Mouse (Mus musculus) liver, embryonic 15.5 days (tissue): Measurements from ENCODE around the gene Slc25a5. TPM values are rescaled to one million over a fixed set of nuclear protein-coding genes. Genes with fewer than 3 reads are reported as not detected.

ENCODE experiments used
- ATAC-seq: fragments of 200-750 bp; cut with Nextera tagmentation; 2 replicates; pipeline ENCODE4 v1.8.0; 2017; ENCODE audit warnings: moderate number of reproducible peaks, mild to moderate bottlenecking, moderate library complexity; ENCODE audit not compliant: insufficient read depth
- H3K27ac ChIP-seq: fragments of 300-500 bp; sonication (generic); replicated peaks from 2 replicates; pipeline ENCODE4 v1.5.1; 2015; ENCODE audit warnings: mild to moderate bottlenecking, inconsistent platforms
- H3K27me3 ChIP-seq: fragments of 300-500 bp; sonication (generic); 2 replicates; pipeline ENCODE4 v1.6.1; 2015; ENCODE audit warnings: mild to moderate bottlenecking, inconsistent platforms
- H3K36me3 ChIP-seq: fragments of 300-500 bp; sonication (generic); replicated peaks from 2 replicates; pipeline ENCODE4 v1.6.1; 2015; ENCODE audit warnings: moderate library complexity, mild to moderate bottlenecking, inconsistent platforms
- H3K4me1 ChIP-seq: fragments of 300-500 bp; sonication (generic); replicated peaks from 2 replicates; pipeline ENCODE4 v1.6.1; 2015; ENCODE audit warnings: inconsistent platforms
- H3K4me2 ChIP-seq: fragments of 300-500 bp; sonication (generic); 2 replicates; pipeline ENCODE4 v1.6.1; 2015; ENCODE audit warnings: moderate library complexity, mild to moderate bottlenecking, inconsistent platforms
- H3K4me3 ChIP-seq: fragments of 300-500 bp; sonication (generic); replicated peaks from 2 replicates; pipeline ENCODE4 v1.5.1; 2015; ENCODE audit warnings: mild to moderate bottlenecking, inconsistent platforms
- H3K9ac ChIP-seq: fragments of 300-500 bp; sonication (generic); 2 replicates; pipeline ENCODE4 v1.6.1; 2015; ENCODE audit warnings: moderate library complexity, mild to moderate bottlenecking, inconsistent platforms
- H3K9me3 ChIP-seq: fragments of 300-500 bp; sonication (generic); replicated peaks from 2 replicates; pipeline ENCODE4 v1.6.1; 2016; ENCODE audit warnings: inconsistent platforms
- WGBS: fragments of 180-500 bp; shearing (Covaris S2); methylation state at CpG from one replicate; pipeline ENCODE4 v1.1.7; 2015; ENCODE audit warnings: mixed read lengths; ENCODE audit not compliant: insufficient replicate concordance; 5-methylcytosine and 5-hydroxymethylcytosine counted together
- polyA plus RNA-seq: library from polyadenylated mRNA; unstranded; fragments of >200 nt; fragmentation: Nextera tagmentation; extraction: Ambion mirVana; gene quantifications from 2 replicates; pipeline ENCODE4 v1.2.1, GENCODE M21; 2015

The Slc25a5 gene
- polyA plus RNA-seq, 1 experiment from 2014 or later: 433 TPM

GRCm38 (mm10) chrX:36803189-36803588 lies 7.7 kb downstream of the Slc25a5 start:
- no peak for ATAC-seq
- 29% methylated on average over 5 of the region's 5 CpGs for WGBS
- H3K36me3 ChIP-seq: peaks cover 2% of the 10 kb centered on the region
- H3K4me1 ChIP-seq: peaks cover 12% of the 10 kb centered on the region
- H3K27ac ChIP-seq: no peak overlapping the region
- H3K9ac ChIP-seq: no peak overlapping the region
- no peaks in the 10 kb centered on the region for H3K27me3 ChIP-seq
- no peak overlapping the region for H3K4me2 ChIP-seq
- no peak overlapping the region for H3K4me3 ChIP-seq
- H3K9me3 ChIP-seq: no peaks in the 10 kb centered on the region

- Histone ChIP-seq H3K9me3 (no peaks in the 10 kb centered on the region), H3K4me1 (peaks cover 17% of the 10 kb centered on the region), H3K4me3 (no peak overlapping the region), H3K9ac (no peak overlapping the region), H3K27me3 (no peaks in the 10 kb centered on the region), H3K27ac (no peak overlapping the region), H3K4me2 (no peak overlapping the region), H3K36me3 (no peaks in the 10 kb centered on the region)
- ATAC-seq: no peak
- WGBS: 57% methylated on average over 5 of the region's 5 CpGs
These were observed 8.7 kb downstream of the Slc25a5 start for GRCm38 (mm10) chrX:36804196-36804595.

- H3K4me1 ChIP-seq: peaks cover 17% of the 10 kb centered on the region
- WGBS: 64% methylated on average over 5 of the region's 5 CpGs
- H3K4me3 ChIP-seq: no peak overlapping the region
- no peak overlapping the region for H3K9ac ChIP-seq
- no peak overlapping the region for H3K27ac ChIP-seq
- H3K4me2 ChIP-seq: no peak overlapping the region
- no peaks in the 10 kb centered on the region for H3K9me3 ChIP-seq
- H3K27me3 ChIP-seq: no peaks in the 10 kb centered on the region
- ATAC-seq: no peak
- no peaks in the 10 kb centered on the region for H3K36me3 ChIP-seq
These were observed 10.2 kb downstream of the Slc25a5 start for GRCm38 (mm10) chrX:36805466-36806235.

- H3K4me3 ChIP-seq: peak overlapping the region; percentile 65
- H3K4me1 ChIP-seq: peaks cover 17% of the 10 kb centered on the region
- H3K9ac ChIP-seq: peak overlapping the region; percentile 52
- WGBS: 18% methylated on average over 45 of the region's 45 CpGs
- H3K36me3 ChIP-seq: no peaks in the 10 kb centered on the region
- peak; percentile 93 for ATAC-seq
- H3K4me2 ChIP-seq: peak overlapping the region; percentile 68
- no peaks in the 10 kb centered on the region for H3K9me3 ChIP-seq
- no peaks in the 10 kb centered on the region for H3K27me3 ChIP-seq
- H3K27ac ChIP-seq: peak overlapping the region; percentile 89
These were observed 12.2 kb downstream of the Slc25a5 start for GRCm38 (mm10) chrX:36807360-36808317.

- Histone ChIP-seq H3K36me3 (no peaks in the 10 kb centered on the region), H3K27me3 (no peaks in the 10 kb centered on the region), H3K4me3 (peak overlapping the region; percentile 65), H3K27ac (peak overlapping the region; percentile 89), H3K9me3 (no peaks in the 10 kb centered on the region), H3K9ac (no peak overlapping the region), H3K4me2 (peak overlapping the region; percentile 68), H3K4me1 (peaks cover 17% of the 10 kb centered on the region)
- WGBS: 39% methylated on average over 6 of the region's 6 CpGs
- no peak for ATAC-seq
These were observed 12.8 kb downstream of the Slc25a5 start for GRCm38 (mm10) chrX:36808318-36808683.

- no peak overlapping the region for H3K9ac ChIP-seq
- no peaks in the 10 kb centered on the region for H3K36me3 ChIP-seq
- ATAC-seq: no peak
These were observed 15.9 kb downstream of the Slc25a5 start for GRCm38 (mm10) chrX:36811377-36811776.

GRCm38 (mm10) chrX:36814161-36814836 lies 18.8 kb downstream of the Slc25a5 start:
- Histone ChIP-seq H3K27me3 (no peaks in the 10 kb centered on the region), H3K36me3 (no peaks in the 10 kb centered on the region), H3K4me2 (no peak overlapping the region), H3K4me1 (peaks cover 11% of the 10 kb centered on the region), H3K27ac (no peak overlapping the region), H3K9ac (no peak overlapping the region), H3K4me3 (no peak overlapping the region), H3K9me3 (no peaks in the 10 kb centered on the region)
- peak; percentile 63 for ATAC-seq
- 62% methylated on average over 8 of the region's 8 CpGs for WGBS

More at GRCm38 (mm10) chrX:36811377-36811776, 15.9 kb downstream of the Slc25a5 start:
- peaks cover 18% of the 10 kb centered on the region for H3K4me1 ChIP-seq
- H3K9me3 ChIP-seq: no peaks in the 10 kb centered on the region
- no peak overlapping the region for H3K4me2 ChIP-seq
- no peak overlapping the region for H3K4me3 ChIP-seq
- H3K27ac ChIP-seq: no peak overlapping the region
- H3K27me3 ChIP-seq: no peaks in the 10 kb centered on the region
- WGBS: 34% methylated on average over 5 of the region's 5 CpGs

- H3K9ac ChIP-seq: no peak overlapping the region
- no peaks in the 10 kb centered on the region for H3K27me3 ChIP-seq
- H3K4me1 ChIP-seq: peaks cover 11% of the 10 kb centered on the region
- H3K4me2 ChIP-seq: no peak overlapping the region
- no peaks in the 10 kb centered on the region for H3K36me3 ChIP-seq
- H3K27ac ChIP-seq: no peak overlapping the region
- WGBS: 57% methylated on average over 4 of the region's 4 CpGs
- no peak for ATAC-seq
- H3K4me3 ChIP-seq: no peak overlapping the region
- no peaks in the 10 kb centered on the region for H3K9me3 ChIP-seq
These were observed 19.6 kb downstream of the Slc25a5 start for GRCm38 (mm10) chrX:36815022-36815421.

- Histone ChIP-seq H3K4me3 (no peak overlapping the region), H3K9ac (no peak overlapping the region), H3K4me1 (peaks cover 11% of the 10 kb centered on the region), H3K27ac (no peak overlapping the region), H3K27me3 (no peaks in the 10 kb centered on the region), H3K4me2 (no peak overlapping the region), H3K9me3 (no peaks in the 10 kb centered on the region), H3K36me3 (no peaks in the 10 kb centered on the region)
- 53% methylated on average over 4 of the region's 4 CpGs for WGBS
- no peak for ATAC-seq
These were observed 20.0 kb downstream of the Slc25a5 start for GRCm38 (mm10) chrX:36815439-36815838.

- no peaks in the 10 kb centered on the region for H3K27me3 ChIP-seq
- H3K27ac ChIP-seq: no peak overlapping the region
- ATAC-seq: no peak
- no peaks in the 10 kb centered on the region for H3K36me3 ChIP-seq
- peak overlapping the region; percentile 56; the same call in 1 of the 2 replicates for H3K4me2 ChIP-seq
- peaks cover 11% of the 10 kb centered on the region for H3K4me1 ChIP-seq
- H3K9ac ChIP-seq: no peak overlapping the region
- H3K4me3 ChIP-seq: no peak overlapping the region
- 49% methylated on average over 8 of the region's 8 CpGs for WGBS
- no peaks in the 10 kb centered on the region for H3K9me3 ChIP-seq
These were observed 21.0 kb downstream of the Slc25a5 start for GRCm38 (mm10) chrX:36816368-36816899.
